Mouse (Mus musculus): ENCODE measurements around the gene Thbs2.
"Not testable (repeated sequence)": the region's sequence is repeated elsewhere in the genome, so short reads cannot be mapped to it uniquely, and the experiment has no call there.

The Thbs2 gene

GRCm38 (mm10) chr17:14624433-14624832 lies 69.6 kb downstream of the Thbs2 start:
- DNase-seq = no peak

GRCm38 (mm10) chr17:14621006-14621405 lies 73.0 kb downstream of the Thbs2 start:
- DNase-seq = not testable (repeated sequence)

GRCm38 (mm10) chr17:14620037-14620436 lies 74.0 kb downstream of the Thbs2 start:
- DNase-seq = no peak

GRCm38 (mm10) chr17:14619038-14619437 lies 75.0 kb downstream of the Thbs2 start:
- no peak for DNase-seq

All from cerebellum, postnatal 14 days (tissue).